Mouse (Mus musculus) left cerebral cortex, adult 2 months (tissue): ENCODE results near the gene Arhgef15. TPM values are rescaled to one million over a fixed set of nuclear protein-coding genes. Genes with fewer than 3 reads are reported as not detected.
A peak's percentile ranks its signal among the peaks of the same experiment; 100 is the strongest.
"Not testable (repeated sequence)": the region's sequence is repeated elsewhere in the genome, so short reads cannot be mapped to it uniquely, and the experiment has no call there.

Experiments
- DNase-seq, 2 experiments: peaks; one replicate each; pipeline ENCODE4 v3.0.0; 2021 to 2022; ENCODE audit warnings: low spot score in 2 of 2, mixed read lengths in 1 of 2; ENCODE audit errors: extremely low spot score in 1 of 2
- H3K27ac ChIP-seq: fragments of 200-600 bp; 2 replicates; pipeline ENCODE4 v1.8.1; 2022
- H3K4me3 ChIP-seq: fragments of 200-600 bp; 2 replicates; pipeline ENCODE4 v1.8.1; 2022
- CTCF ChIP-seq: fragments of 200-600 bp; IDR thresholded peaks from 2 replicates; pipeline ENCODE4 v1.8.1; 2022; ENCODE audit warnings: antibody characterized with exemption, mild to moderate bottlenecking, moderate library complexity
- intact Hi-C: fragments of 180-260 bp; cut with DNase I; formaldehyde crosslinking; loops from one replicate; pipeline ENCODE4 v1.15.1; 2025
- total RNA-seq, 2 experiments: library from RNA; stranded (reverse); gene quantifications; 2 replicates each; pipeline ENCODE4 v1.2.3; 2021

Gene Arhgef15
- total RNA-seq, 2 experiments from 2014 or later: 22.4 to 22.6 TPM

DNA sequence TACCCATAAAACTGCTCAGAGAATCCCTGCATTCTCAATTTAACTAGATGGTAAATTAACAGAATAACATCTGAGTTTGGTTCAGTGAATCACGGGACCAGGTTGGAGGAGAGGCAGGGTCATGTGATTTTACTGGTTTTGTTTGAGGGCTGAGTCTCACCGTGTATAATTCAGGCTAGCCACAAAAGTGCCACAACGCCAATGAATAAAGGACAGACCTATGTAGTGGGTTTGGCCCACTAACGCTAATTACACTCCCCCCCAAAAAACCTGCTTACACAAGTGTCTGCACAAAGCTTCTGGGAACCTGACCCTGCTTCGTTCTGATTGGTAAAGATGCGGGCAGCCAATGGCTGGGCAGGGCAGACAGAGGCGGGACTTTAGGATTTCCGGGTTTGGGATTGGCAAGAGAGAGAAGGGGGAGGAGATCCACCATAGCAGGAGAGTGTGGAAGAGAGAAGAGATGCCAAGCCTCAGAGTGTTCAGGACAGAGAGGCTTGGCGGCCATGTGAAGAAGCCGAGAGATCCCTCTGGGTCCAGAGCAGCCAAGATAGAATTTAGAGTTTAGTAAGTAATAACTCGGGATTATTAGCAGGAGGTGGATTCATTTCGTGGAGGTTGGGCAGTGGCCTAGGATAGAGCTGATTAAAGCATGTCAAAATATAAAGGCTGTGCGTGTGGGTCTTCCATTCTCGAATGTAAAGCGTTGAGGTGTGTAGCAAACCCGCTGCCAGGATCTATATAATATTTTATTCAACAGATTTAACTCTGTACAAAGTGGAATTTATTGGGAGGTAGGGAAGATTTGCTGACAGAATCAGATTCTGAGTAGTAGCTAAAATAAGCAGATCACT is 17.6 kb downstream of the Arhgef15 start:
- DNase-seq: peak; percentile 80 to 87
- no peak for TF ChIP-seq CTCF
- Histone ChIP-seq H3K27ac (peak overlapping the region; percentile 80), H3K4me3 (peak overlapping the region; percentile 57)
- intact Hi-C loops: loop anchor here (2.0 kb wide), 2 partner anchors 27 to 35 kb away; no protein-coding TSS in a partner anchor

DNA sequence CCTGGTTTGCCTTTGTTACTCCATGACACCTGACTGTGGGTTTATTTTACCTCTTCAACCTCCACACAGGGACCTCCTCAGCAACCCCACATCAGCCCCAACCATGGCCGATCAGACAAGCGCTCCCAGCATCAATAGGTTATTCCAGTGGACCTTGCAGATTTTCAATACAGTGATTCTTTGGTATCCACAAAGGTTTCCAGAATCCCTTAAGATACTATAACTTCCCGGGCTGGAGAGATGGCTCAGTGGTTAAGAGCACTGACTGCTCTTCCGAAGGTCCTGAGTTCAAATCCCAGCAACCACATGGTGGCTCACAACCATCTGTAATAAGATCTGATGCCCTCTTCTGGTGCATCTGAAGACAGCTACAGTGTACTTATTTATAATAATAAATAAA is 20.3 kb downstream of the Arhgef15 start:
- not testable (repeated sequence) for H3K27ac ChIP-seq

DNA sequence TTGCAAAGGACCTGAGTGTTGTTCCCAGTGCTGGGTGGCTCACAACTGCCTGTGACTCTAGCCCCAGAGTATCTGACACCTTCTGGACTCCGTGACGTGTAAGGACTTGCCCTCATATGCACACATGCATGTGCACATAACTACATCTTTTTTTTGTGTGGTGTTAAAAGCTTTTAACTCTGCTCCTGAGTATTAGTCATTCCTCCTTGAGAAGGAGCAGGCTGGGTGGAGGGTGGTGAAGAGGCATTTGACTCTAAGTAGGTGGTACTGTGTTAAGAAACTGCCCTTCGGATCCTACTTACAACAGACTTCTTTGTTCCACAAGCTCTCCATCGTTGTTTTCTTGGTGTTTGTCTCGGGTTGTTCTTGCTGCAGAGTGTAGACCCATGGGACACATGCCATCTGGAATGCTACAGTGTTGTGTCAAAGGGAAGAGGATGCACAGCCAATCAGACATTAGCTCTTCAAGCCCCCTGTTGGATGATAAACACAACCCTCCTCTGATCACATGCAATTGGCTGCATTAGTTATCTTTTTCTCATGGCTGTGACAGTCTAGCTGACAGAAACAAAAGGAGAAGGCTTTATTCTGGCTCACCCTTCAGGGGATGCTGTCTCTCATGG is 23.3 kb downstream of the Arhgef15 start:
- Histone ChIP-seq H3K27ac (no peak overlapping the region), H3K4me3 (no peak overlapping the region)
- intact Hi-C loops: no loop called here
- DNase-seq: no peak
- TF ChIP-seq CTCF: no peak

More for the DNA sequence above, 20.3 kb downstream of the Arhgef15 start:
- H3K4me3 ChIP-seq, intact Hi-C loops, DNase-seq: not testable (repeated sequence)

DNA sequence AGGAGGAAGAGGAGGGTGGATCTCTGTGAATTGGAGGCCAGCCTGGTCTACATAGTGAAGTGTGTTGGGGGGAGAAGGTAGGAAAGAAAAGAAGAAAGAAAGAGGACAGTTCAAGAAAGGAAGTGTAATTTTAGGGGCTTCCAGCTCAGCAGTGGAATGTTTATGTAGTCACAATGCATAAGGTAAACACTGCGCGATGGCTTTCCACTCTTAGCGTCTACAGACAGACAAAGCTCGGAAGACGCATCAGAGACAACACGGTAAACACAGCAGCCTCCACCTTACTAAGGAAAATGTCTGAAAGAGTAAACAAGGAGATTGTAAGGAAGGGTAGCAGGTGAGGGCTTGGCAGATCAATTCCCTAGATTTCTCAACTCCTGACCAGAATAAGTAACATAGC is 27.3 kb downstream of the Arhgef15 start:
- Histone ChIP-seq H3K27ac (no peak overlapping the region), H3K4me3 (no peak overlapping the region)
- no peak for TF ChIP-seq CTCF
- DNase-seq: no peak
- intact Hi-C loops: no loop called here

DNA sequence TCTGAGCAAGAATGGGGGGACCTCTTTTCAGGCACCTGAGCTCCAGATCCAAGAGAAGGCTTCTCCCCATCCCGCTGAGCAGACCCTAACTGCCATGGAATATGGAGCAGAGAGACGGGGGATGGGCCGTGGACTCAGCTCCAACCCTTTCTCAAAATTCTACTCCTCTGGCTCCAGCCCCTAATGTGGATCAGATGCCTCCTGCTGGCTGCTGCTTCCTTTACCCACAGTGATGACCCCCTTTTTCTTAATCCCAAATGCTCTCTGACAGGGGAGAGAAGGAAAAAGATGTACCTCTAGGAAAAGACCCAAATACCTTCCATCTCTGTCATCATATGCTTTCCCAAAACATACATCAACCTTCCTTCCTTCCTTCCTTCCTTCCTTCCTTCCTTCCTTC is 30.3 kb downstream of the Arhgef15 start, which contains the start of gene Odf4:
Gene Odf4, minus strand, starts transcription at position 101 of the 400 bp plus-strand sequence.
- H3K4me3 ChIP-seq: no peak within 1 kb of the TSS
- DNase-seq: no peak
- intact Hi-C loops: no loop called here
- no peak for TF ChIP-seq CTCF
- H3K27ac ChIP-seq: no peak within 1 kb of the TSS

DNA sequence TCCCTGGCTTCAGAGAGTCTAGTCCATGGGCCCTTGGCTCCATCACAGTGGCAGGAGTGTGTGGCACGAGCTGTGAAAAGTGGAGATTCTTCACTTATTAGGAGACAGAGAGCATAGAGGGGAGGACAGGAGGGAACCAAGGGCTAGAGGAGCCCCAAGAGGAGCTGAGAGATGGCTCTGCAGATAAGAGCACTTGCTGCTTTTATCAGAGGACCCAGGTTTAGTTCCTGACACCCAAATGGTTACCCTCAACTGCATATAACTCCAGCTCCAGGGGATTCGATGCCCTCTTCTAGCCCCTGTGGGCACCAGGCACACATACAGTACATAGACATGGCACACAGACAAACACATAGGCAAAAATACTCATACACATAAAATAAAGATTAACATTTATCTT is 32.5 kb downstream of the Arhgef15 start:
- DNase-seq: no peak
- Histone ChIP-seq H3K27ac (no peak overlapping the region), H3K4me3 (no peak overlapping the region)
- intact Hi-C loops: no loop called here
- no peak for TF ChIP-seq CTCF

DNA sequence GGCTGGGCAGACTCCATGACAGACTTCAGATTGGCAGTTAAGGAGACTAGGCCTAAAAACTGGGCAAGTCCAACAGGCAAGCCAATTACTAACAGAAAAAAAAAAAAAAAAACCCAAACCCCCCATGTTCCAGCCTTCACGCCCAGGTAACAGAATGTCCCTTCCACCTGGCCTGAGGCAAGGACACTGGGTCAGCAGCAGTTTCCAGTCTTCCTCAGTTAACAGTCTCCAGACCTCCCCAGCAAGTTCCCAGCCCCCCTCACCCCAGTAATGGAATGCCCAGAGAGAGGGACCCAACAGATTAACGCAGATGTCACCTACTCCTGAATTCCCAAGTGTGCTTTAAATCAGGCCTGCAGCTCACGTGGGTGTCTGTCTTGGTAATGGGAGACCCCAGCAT is 34.1 kb downstream of the Arhgef15 start:
- TF ChIP-seq CTCF: no peak
- DNase-seq: no peak

DNA sequence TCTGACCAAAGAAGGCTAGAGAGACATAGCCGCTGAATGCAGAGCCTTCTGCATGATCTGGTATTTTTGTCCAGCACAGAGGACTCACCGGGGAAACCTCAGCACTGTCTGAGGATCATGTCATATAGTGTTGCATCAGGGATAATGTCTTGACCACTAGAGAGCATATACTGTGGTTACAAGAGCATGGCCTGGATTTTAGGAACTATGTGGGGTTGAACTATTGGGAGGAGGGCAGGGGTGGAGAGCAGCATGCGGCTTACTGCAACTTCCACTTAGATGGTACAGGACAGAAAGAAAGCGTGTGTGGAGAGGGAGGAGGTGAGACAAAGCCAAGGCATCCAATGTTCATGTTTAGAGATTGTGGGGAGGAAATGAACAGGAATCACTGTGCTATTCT is 42.7 kb downstream of the Arhgef15 start:
- Histone ChIP-seq H3K4me3 (no peak overlapping the region), H3K27ac (no peak overlapping the region)
- intact Hi-C loops: no loop called here
- no peak for TF ChIP-seq CTCF
- DNase-seq: no peak

More for the DNA sequence above, 34.1 kb downstream of the Arhgef15 start:
- intact Hi-C loops: no loop called here
- H3K27ac ChIP-seq: no peak overlapping the region
- H3K4me3 ChIP-seq: no peak overlapping the region

DNA sequence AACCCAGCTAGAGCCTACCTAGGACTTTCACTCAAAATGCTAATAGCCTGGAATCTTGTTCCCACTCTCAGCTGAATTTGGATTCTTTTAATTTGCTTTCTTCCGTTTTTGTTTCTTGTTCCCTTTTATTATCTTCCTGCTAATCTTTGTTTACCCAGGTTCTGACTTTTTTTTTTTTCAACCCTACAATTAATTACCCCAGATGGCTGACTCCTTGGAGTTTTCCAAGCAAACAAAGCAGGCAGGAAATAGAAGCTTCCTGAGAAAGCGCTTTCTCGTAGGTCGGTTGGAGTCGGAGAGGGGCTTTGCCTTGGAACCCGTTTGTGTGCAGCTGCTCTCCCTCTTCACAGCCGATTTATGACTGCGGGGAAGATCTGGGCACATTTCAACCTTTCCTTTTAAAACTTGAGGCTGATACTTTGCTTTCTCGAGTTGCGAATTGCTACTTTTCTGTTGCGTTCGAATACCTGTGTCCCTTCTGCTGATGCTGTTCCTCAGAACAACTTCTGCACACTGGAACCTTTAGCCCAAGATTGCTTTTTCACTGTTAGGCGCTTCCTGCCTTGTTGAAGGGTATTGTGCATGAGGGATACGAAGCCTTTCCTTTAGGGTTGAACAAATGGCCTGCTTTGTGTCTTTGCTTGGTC is 45.6 kb downstream of the Arhgef15 start:
- no peak for TF ChIP-seq CTCF
- no peak for DNase-seq
- no peak overlapping the region for H3K4me3 ChIP-seq
- intact Hi-C loops: no loop called here
- H3K27ac ChIP-seq: no peak overlapping the region

DNA sequence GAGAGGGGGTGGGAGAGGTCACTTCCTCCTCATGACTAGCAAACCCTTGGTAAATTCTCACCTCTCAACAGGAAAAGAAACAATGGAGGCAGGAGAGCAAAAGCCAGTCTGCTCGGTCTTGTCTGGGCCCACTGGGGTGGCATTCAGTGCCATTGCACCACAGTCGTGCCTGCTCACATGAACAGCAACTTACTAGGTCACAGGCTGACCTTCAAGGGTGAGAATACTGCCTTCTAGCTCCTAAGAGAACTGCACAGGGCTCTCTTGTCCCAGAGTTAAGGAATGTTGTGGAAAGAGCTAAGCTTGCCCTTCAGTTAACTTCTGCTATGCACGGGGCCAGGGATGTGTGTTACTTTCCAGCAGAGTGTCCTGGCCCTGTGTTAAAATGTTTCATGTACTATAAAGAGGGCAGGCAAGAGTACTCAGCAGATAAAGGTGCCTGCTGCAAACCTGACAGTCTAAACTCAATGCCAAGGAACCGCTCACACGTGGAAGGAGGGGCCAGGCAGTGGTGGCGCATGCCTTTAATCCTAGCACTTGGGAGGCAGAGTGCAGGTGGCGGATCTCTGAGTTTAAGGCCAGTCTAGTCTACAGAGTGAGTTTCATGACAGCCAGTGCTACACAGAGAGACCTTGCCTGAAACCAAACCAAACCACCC is 48.3 kb downstream of the Arhgef15 start:
- no peak for TF ChIP-seq CTCF
- intact Hi-C loops: no loop called here
- no peak overlapping the region for H3K27ac ChIP-seq
- DNase-seq: no peak
- no peak overlapping the region for H3K4me3 ChIP-seq

DNA sequence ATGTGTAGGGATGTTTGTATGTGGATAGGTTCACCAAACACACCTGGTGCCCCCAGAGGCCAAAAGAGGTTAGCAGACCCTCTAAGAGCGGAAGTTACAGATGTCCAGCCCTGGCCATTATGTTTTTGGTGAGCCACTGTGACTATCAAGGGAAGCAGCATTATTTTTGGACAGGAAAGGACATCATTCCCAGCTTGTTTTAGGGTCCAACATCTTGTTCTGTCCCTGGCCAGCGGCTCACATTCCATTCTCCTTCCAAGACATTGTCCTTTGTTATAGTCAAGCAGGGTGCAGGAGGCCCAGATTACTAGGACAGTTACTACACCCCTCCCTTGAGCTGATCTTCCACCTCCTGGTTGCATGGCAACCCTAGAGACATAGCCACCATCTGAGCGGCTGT is 50.0 kb downstream of the Arhgef15 start:
- no peak for TF ChIP-seq CTCF
- DNase-seq: no peak
- H3K27ac ChIP-seq: no peak overlapping the region
- H3K4me3 ChIP-seq: no peak overlapping the region
- intact Hi-C loops: no loop called here

DNA sequence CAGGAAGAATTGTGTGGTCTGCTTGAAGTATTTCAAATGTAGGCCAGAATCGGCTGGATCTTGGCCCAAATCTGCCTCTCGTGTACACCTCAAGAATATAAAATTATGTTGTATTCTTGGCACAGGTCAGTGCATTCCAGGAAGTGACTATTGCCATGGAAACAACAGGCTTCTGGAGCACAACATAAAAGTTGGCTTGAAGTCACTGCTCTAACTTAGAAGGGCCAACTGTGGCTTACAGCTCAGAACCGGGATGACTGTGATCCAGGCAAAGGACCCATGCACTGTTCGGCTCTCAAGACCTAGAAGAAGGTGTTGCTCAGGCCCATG is 50.9 kb downstream of the Arhgef15 start:
- Histone ChIP-seq H3K4me3 (no peak overlapping the region), H3K27ac (no peak overlapping the region)
- DNase-seq: no peak
- intact Hi-C loops: no loop called here
- TF ChIP-seq CTCF: no peak
